In the genomic region with DNA sequence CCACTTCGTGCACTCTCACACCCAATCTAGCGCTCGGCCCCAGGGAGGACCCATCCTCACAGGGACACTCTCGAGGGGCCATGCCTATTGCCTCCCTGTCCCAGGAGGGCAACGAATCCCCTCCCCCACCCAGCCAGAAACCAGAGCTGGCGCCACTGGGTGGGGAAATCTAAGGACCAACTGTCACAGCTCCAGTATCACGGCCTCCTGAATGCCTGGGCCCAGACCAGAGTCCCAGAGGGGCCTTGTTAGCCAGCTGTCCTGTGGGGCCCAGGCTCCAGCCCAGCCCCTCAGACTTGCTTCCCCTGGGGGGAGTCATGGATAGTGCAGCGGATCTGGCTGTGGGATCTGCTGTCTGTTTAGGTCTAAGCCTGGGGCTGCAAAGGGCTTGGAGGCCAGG, we compare ENCODE assay signal across 10 mouse cellular contexts. TPM values are rescaled to one million over a fixed set of nuclear protein-coding genes. Genes with fewer than 3 reads are reported as not detected.
DNase-seq lines count a peak whose midpoint lies in the region; ATAC-seq lines count a peak whose summit lies in the region.
"Had no signal": no experiment of that assay in that cellular context is flagged by ENCODE, and none has a peak within 500 bp of the region (broad histone marks: within the 10 kb centered on the region; RNA-seq: fewer than 3 reads in every experiment).

No protein-coding gene starts in this region.

- intact Hi-C loops in left cerebral cortex, postnatal 4 days (cut with DNase I), result loop anchor here (10.0 kb wide), 1 partner anchor 113 kb away; a partner anchor contains a TSS
- intact Hi-C loops in left cerebral cortex, postnatal 14 days (cut with DNase I), result loop anchor here (5.0 kb wide), 1 partner anchor 120 kb away; no protein-coding TSS in a partner anchor

- H3K36me3 ChIP-seq in forebrain, embryonic 11.5 days (ENCODE audit: control insufficient read depth, insufficient read depth, low read length), result peaks cover 3% of the 10 kb centered on the region; the same call in 1 of the 2 replicates
- peaks cover 12% of the 10 kb centered on the region for H3K36me3 ChIP-seq in intestine, embryonic 15.5 days
- H3K36me3 ChIP-seq in neural tube, embryonic 14.5 days (ENCODE audit: control insufficient read depth, insufficient read depth, low read length), result no peaks in the 10 kb centered on the region; the same call in 1 of the 2 replicates

- H3K27me3 ChIP-seq in forebrain, embryonic 11.5 days (ENCODE audit: control insufficient read depth, insufficient read depth, low read length), result no peaks in the 10 kb centered on the region
- no peaks in the 10 kb centered on the region for H3K27me3 ChIP-seq in intestine, embryonic 15.5 days (replicated peaks)
- no peaks in the 10 kb centered on the region for H3K27me3 ChIP-seq in neural tube, embryonic 14.5 days (ENCODE audit: control insufficient read depth, insufficient read depth, low read length)

- peaks cover 20% of the 10 kb centered on the region for H3K4me1 ChIP-seq in forebrain, embryonic 11.5 days (replicated peaks; ENCODE audit: control insufficient read depth, insufficient read depth, low read length)
- peaks cover 28% of the 10 kb centered on the region for H3K4me1 ChIP-seq in intestine, embryonic 15.5 days (replicated peaks)
- peaks cover 35% of the 10 kb centered on the region for H3K4me1 ChIP-seq in neural tube, embryonic 14.5 days (ENCODE audit: control insufficient read depth, insufficient read depth, low read length)

- no peak overlapping the region for H3K4me3 ChIP-seq in forebrain, embryonic 11.5 days (ENCODE audit: low read depth, low read length)
- no peak overlapping the region for H3K4me3 ChIP-seq in intestine, embryonic 15.5 days (replicated peaks)
- H3K4me3 ChIP-seq in neural tube, embryonic 14.5 days (ENCODE audit: low read depth, low read length), result peak overlapping the region; percentile 13; the same call in 1 of the 2 replicates

- 25% methylated on average over 8 of the region's 8 CpGs for WGBS in forebrain, embryonic 11.5 days
- WGBS in intestine, embryonic 15.5 days, result 44% methylated on average over 8 of the region's 8 CpGs
- WGBS in neural tube, embryonic 14.5 days, result 21% methylated on average over 8 of the region's 8 CpGs

- peak overlapping the region; percentile 28; the same call in 1 of the 2 replicates for H3K4me2 ChIP-seq in forebrain, embryonic 11.5 days (ENCODE audit: low read depth, low read length, severe bottlenecking)
- no peak overlapping the region; the same call in 1 of the 2 replicates for H3K4me2 ChIP-seq in intestine, embryonic 15.5 days (replicated peaks)
- peak overlapping the region; percentile 37 for H3K4me2 ChIP-seq in neural tube, embryonic 14.5 days (ENCODE audit: low read depth, low read length)

- DNase-seq in left cerebral cortex, postnatal 4 days, result peak; percentile 46
- no peak for DNase-seq in left cerebral cortex, postnatal 14 days (ENCODE audit: low spot score in 2 of 2)
- peak; percentile 57 for DNase-seq in forebrain, embryonic 11.5 days (ENCODE audit: low spot score)
- DNase-seq in frontal cortex, postnatal 25 days (ENCODE audit: low spot score in 2 of 2), result no peak
- DNase-seq in right cerebral cortex, adult 2 months (ENCODE audit: low spot score in 2 of 2), result no peak
- DNase-seq in adrenal gland, adult 2 months, result no peak
- DNase-seq: thymus, adult 18-20 months had no signal

- no peak for ATAC-seq in forebrain, embryonic 11.5 days (replicated peaks; ENCODE audit: low FRiP score)
- no peak for ATAC-seq in intestine, embryonic 15.5 days
- ATAC-seq in neural tube, embryonic 14.5 days (ENCODE audit: low read depth), result no peak

- H3K9ac ChIP-seq in forebrain, embryonic 11.5 days (ENCODE audit: low read length), result peak overlapping the region; percentile 33
- H3K9ac ChIP-seq in intestine, embryonic 15.5 days, result peak overlapping the region; percentile 33
- peak overlapping the region; percentile 37 for H3K9ac ChIP-seq in neural tube, embryonic 14.5 days (replicated peaks; ENCODE audit: low read depth, low read length)

- no peaks in the 10 kb centered on the region for H3K9me3 ChIP-seq in forebrain, embryonic 11.5 days (ENCODE audit: control insufficient read depth, low read length)
- H3K9me3 ChIP-seq in intestine, embryonic 15.5 days, result no peaks in the 10 kb centered on the region
- no peaks in the 10 kb centered on the region for H3K9me3 ChIP-seq in neural tube, embryonic 14.5 days (ENCODE audit: control insufficient read depth, low read length)

- H3K27ac ChIP-seq in forebrain, embryonic 11.5 days (ENCODE audit: low read depth, low read length), result peak overlapping the region; percentile 19; the same call in 1 of the 2 replicates
- no peak overlapping the region for H3K27ac ChIP-seq in intestine, embryonic 15.5 days
- H3K27ac ChIP-seq in neural tube, embryonic 14.5 days (ENCODE audit: low read depth, low read length), result peak overlapping the region; percentile 28; the same call in 1 of the 2 replicates
- H3K27ac ChIP-seq: kidney, postnatal 0 days had no signal

RNA-seq across cellular contexts. Expression of a gene that starts 4.6 kb away (rescaled TPM):
- 10 to 100 TPM; 80.5 to 87.8 TPM for total RNA-seq in left cerebral cortex, postnatal 4 days (2021)
- total RNA-seq in left cerebral cortex, postnatal 14 days (2021), result 1 to 10 TPM; 3.3 to 4.2 TPM
- 44.4 and 46.2 TPM in 2 replicates for polyA plus RNA-seq in forebrain, embryonic 11.5 days (2014; fragmentation: Nextera tagmentation; extraction: Ambion mirVana)
- polyA plus RNA-seq in intestine, embryonic 15.5 days (2015; fragmentation: Nextera tagmentation; extraction: Ambion mirVana), result 9.6 and 11.2 TPM in 2 replicates
- 34.0 and 35.3 TPM in 2 replicates for polyA plus RNA-seq in neural tube, embryonic 14.5 days (2014; fragmentation: Nextera tagmentation; extraction: Ambion mirVana)
- total RNA-seq in adrenal gland, adult 2 months (2021), result 1 to 10 TPM; 2.3 to 3.2 TPM
- 1.7 and 2.1 TPM in 2 replicates for polyA plus RNA-seq in adrenal gland, adult 2 months (2012; rRNA removed)

RNA-seq across cellular contexts. Expression of a gene that starts 17.8 kb away (rescaled TPM):
- 10 to 100 TPM; 35.3 to 37.7 TPM for total RNA-seq in left cerebral cortex, postnatal 4 days (2021)
- 10 to 100 TPM; 50.0 to 54.2 TPM for total RNA-seq in left cerebral cortex, postnatal 14 days (2021)
- 19.4 and 20.4 TPM in 2 replicates for polyA plus RNA-seq in forebrain, embryonic 11.5 days (2014; fragmentation: Nextera tagmentation; extraction: Ambion mirVana)
- 120 TPM in 2 replicates for polyA plus RNA-seq in intestine, embryonic 15.5 days (2015; fragmentation: Nextera tagmentation; extraction: Ambion mirVana)
- polyA plus RNA-seq in neural tube, embryonic 14.5 days (2014; fragmentation: Nextera tagmentation; extraction: Ambion mirVana), result 41.0 and 41.4 TPM in 2 replicates
- total RNA-seq in adrenal gland, adult 2 months (2021), result 100 to 1,000 TPM in 1 of 2 experiments, 10 to 100 TPM in 1; 78.2 to 158 TPM
- polyA plus RNA-seq in adrenal gland, adult 2 months (2012; rRNA removed), result 170 and 236 TPM in 2 replicates

RNA-seq across cellular contexts. Expression of a gene that starts 20.5 kb away (rescaled TPM):
- under 1 TPM in 1 of 2 experiments, not detected in 1; 0.83 TPM for total RNA-seq in left cerebral cortex, postnatal 4 days (2021)
- total RNA-seq in left cerebral cortex, postnatal 14 days (2021), result not detected
- 0.43 and 1.1 TPM in 2 replicates for polyA plus RNA-seq in forebrain, embryonic 11.5 days (2014; fragmentation: Nextera tagmentation; extraction: Ambion mirVana)
- 75.2 and 89.8 TPM in 2 replicates for polyA plus RNA-seq in intestine, embryonic 15.5 days (2015; fragmentation: Nextera tagmentation; extraction: Ambion mirVana)
- not detected in 2 replicates for polyA plus RNA-seq in neural tube, embryonic 14.5 days (2014; fragmentation: Nextera tagmentation; extraction: Ambion mirVana)
- not detected for total RNA-seq in adrenal gland, adult 2 months (2021)
- 0.09 and 0.10 TPM in 2 replicates for polyA plus RNA-seq in adrenal gland, adult 2 months (2012; rRNA removed)

RNA-seq across cellular contexts. Expression of a gene that starts 25.3 kb away (rescaled TPM):
- 100 to 1,000 TPM; 106 to 120 TPM for total RNA-seq in left cerebral cortex, postnatal 4 days (2021)
- 100 to 1,000 TPM; 108 to 109 TPM for total RNA-seq in left cerebral cortex, postnatal 14 days (2021)
- 89.3 and 96.0 TPM in 2 replicates for polyA plus RNA-seq in forebrain, embryonic 11.5 days (2014; fragmentation: Nextera tagmentation; extraction: Ambion mirVana)
- 188 and 231 TPM in 2 replicates for polyA plus RNA-seq in intestine, embryonic 15.5 days (2015; fragmentation: Nextera tagmentation; extraction: Ambion mirVana)
- 97.0 and 106 TPM in 2 replicates for polyA plus RNA-seq in neural tube, embryonic 14.5 days (2014; fragmentation: Nextera tagmentation; extraction: Ambion mirVana)
- 100 to 1,000 TPM; 153 to 154 TPM for total RNA-seq in adrenal gland, adult 2 months (2021)
- polyA plus RNA-seq in adrenal gland, adult 2 months (2012; rRNA removed), result 107 and 117 TPM in 2 replicates

RNA-seq across cellular contexts. Expression of a gene that starts 26.0 kb away (rescaled TPM):
- total RNA-seq in left cerebral cortex, postnatal 4 days (2021), result 100 to 1,000 TPM in 1 of 2 experiments, 10 to 100 TPM in 1; 97.5 to 105 TPM
- 10 to 100 TPM; 91.2 to 91.6 TPM for total RNA-seq in left cerebral cortex, postnatal 14 days (2021)
- 89.2 and 95.0 TPM in 2 replicates for polyA plus RNA-seq in forebrain, embryonic 11.5 days (2014; fragmentation: Nextera tagmentation; extraction: Ambion mirVana)
- 43.6 and 43.7 TPM in 2 replicates for polyA plus RNA-seq in intestine, embryonic 15.5 days (2015; fragmentation: Nextera tagmentation; extraction: Ambion mirVana)
- 43.5 and 44.1 TPM in 2 replicates for polyA plus RNA-seq in neural tube, embryonic 14.5 days (2014; fragmentation: Nextera tagmentation; extraction: Ambion mirVana)
- total RNA-seq in adrenal gland, adult 2 months (2021), result 100 to 1,000 TPM in 1 of 2 experiments, 10 to 100 TPM in 1; 61.1 to 100 TPM
- 77.9 and 96.2 TPM in 2 replicates for polyA plus RNA-seq in adrenal gland, adult 2 months (2012; rRNA removed)

Comparison
In these comparisons a context has a peak if more than half of its experiments do, and no peak if none do; other contexts are left out.
1. DNase-seq: peak in left cerebral cortex, postnatal 4 days (single experiment) and forebrain, embryonic 11.5 days (single experiment); none in left cerebral cortex, postnatal 14 days (0 of 2), frontal cortex, postnatal 25 days (0 of 2), right cerebral cortex, adult 2 months (0 of 2) and adrenal gland, adult 2 months (single experiment).
2. RNA of a gene that starts 20.5 kb away (polyA plus RNA-seq): 75.2 to 89.8 TPM in intestine, embryonic 15.5 days; 0.43 to 1.1 TPM in forebrain, embryonic 11.5 days, not detected in neural tube, embryonic 14.5 days and 0.09 to 0.10 TPM in adrenal gland, adult 2 months; every median in the first group is over 10 times any median in the second.
3. Peak in every context shown above with its lines, with median percentiles within 50 percentile points of each other: H3K9ac ChIP-seq.